Mouse (Mus musculus) stomach, adult 2 months (tissue): ENCODE measurements around the gene Psmb7. TPM values are rescaled to one million over a fixed set of nuclear protein-coding genes. Genes with fewer than 3 reads are reported as not detected.

Experiments used
- polyA plus RNA-seq: library from polyadenylated mRNA; depleted of rRNA; stranded (reverse); fragments of >200 nt; gene quantifications from 2 replicates; pipeline ENCODE4 v1.2.3, GENCODE M21; 2012; rRNA removed

The Psmb7 gene
- polyA plus RNA-seq, result 11.1 and 15.7 TPM in 2 replicates

GRCm38 (mm10) chr2:38643625-38644427 lies at the start of gene Psmb7:
Psmb7 (minus strand) TSS chr2:38644087.

Other genes with a start within 250 kb of the Psmb7 start
- 18.1 and 19.6 TPM in 2 replicates for gene Nek6, start 132.4 kb downstream of the Psmb7 start, polyA plus RNA-seq
- 0.09 and 0.16 TPM in 2 replicates for gene Nr5a1, start 70.5 kb upstream of the Psmb7 start, polyA plus RNA-seq